Mouse (Mus musculus) left cerebral cortex, postnatal 14 days (tissue): ENCODE data around the gene Hrh2. TPM values are rescaled to one million over a fixed set of nuclear protein-coding genes. Genes with fewer than 3 reads are reported as not detected.
A peak's percentile ranks its signal among the peaks of the same experiment; 100 is the strongest.

Experiments
- DNase-seq, 2 experiments: peaks; one replicate each; pipeline ENCODE4 v3.0.0; 2021 to 2022; ENCODE audit warnings: low spot score in 2 of 2, mixed read lengths in 1 of 2
- intact Hi-C: fragments of 180-260 bp; cut with DNase I; formaldehyde crosslinking; loops from one replicate; pipeline ENCODE4 v1.15.1; 2025
- total RNA-seq, 2 experiments: library from RNA; stranded (reverse); gene quantifications; 2 replicates each; pipeline ENCODE4 v1.2.3; 2021

The Hrh2 gene
- total RNA-seq, 2 experiments from 2014 or later, result 12.8 to 13.4 TPM

DNA sequence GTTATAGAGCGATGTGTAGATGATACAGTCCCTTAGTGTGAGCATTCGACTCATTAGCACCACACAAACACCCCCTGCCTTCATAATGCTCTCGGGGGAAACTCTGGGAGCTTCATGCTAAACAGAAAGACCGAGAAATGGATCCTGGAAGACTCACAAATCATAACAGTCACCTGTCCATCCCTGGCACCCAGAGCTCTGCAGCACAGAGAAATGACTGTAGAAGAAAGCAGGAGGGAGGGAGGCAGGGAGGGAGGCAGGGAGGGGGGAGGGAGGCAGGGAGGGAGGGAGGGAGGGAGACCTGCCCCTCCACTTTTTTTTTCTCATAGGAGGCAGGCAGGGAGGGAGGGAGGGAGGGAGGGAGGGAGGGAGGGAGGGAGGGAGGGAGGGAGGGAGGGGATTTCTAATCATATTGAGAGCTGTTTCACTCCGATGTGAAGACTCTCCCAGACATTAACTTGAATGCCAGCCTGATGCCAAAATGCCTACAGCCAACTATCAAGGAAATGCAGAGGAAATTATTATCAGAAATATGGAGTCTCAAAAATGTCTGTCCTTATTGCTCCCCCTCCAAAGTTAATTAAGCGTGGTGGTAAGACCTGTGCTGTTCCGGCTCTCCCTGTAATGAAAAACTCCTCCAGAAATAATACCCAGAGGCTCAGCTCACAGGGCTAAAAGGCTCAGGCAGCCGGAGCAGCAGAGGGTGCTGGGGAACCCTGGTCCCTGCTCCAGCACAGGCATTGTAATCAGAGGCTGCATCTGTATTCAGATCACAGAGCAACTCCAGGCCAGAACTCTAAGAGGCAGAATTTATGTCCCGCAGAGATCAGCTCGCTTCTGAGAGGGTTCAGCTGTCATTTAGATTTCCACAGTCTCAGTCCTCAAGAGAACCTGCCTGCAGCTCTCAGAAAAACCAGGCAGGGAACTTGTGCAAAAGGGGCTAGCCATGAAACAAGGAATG, 19.9 kb downstream of the Hrh2 start:
- intact Hi-C loops, result no loop called here

DNA sequence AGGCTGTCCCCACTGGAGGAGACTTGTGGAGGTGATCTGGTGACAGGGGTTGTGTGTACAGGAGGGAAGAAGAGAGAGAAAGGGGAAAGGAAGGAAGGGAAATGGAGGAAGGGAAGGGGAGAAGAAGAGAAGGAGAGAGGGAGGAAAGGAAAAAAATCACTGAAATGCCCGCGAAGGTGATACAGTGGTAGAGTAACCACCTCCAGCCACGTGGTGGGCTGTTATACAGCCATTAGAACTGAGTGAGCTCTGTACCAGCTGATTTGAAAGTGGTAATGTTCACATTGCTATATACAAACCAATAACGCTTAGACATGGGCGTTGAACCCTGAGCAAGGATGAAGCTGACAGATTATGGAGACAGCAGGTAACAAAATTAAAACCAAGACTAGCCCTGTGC, 20.6 kb downstream of the Hrh2 start:
- DNase-seq, result no peak
- intact Hi-C loops, result no loop called here

More for the DNA sequence above, 19.9 kb downstream of the Hrh2 start:
- peak in 1 of 2 experiments; percentile 43 for DNase-seq

DNA sequence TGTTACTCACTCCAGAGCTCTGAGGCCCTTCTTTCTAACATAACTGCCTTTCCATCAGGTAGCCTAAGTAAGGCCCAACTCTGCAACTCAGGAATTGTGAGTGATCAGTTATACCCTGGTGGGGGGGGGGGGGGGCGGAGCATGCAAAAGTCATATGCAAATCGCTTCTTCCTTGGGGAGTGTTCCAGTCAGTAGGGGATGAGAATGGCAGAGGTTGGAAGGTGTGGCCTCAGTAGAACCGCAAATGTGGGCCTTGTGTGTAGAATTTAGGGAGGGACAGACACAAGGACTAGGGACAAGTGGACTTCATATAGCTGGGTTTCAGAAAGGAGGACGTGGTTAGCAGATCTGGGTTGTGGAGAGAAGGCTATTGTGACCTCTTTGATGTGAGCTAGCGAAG, 23.3 kb downstream of the Hrh2 start:
- DNase-seq, result no peak
- intact Hi-C loops, result no loop called here

DNA sequence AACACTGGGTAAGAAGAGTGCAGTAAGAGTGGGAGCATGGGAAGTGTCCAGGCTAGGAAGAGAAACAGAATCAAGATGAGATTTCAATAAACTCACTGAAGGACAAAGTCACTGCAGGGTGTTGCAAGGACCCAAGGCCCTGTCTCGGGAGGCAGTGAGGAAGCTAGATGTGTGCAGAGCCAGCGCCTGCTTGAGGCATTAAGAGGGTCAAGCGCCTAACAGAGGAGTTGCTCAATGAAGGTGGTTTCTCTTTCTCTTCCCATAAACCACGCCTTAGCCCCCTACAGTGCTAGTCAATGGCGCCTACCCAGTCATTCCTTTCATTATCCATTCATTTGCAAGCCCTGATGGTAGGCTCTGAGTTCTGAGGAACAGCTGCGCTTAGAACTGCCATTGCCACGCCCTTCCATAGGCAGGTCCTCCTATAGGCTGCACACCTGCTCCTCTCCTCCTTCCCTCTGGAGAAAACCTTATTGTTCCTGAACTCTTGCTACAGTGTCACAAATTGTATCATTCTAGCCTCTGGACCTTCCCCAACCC, 23.9 kb downstream of the Hrh2 start:
- intact Hi-C loops, result no loop called here
- DNase-seq, result no peak

DNA sequence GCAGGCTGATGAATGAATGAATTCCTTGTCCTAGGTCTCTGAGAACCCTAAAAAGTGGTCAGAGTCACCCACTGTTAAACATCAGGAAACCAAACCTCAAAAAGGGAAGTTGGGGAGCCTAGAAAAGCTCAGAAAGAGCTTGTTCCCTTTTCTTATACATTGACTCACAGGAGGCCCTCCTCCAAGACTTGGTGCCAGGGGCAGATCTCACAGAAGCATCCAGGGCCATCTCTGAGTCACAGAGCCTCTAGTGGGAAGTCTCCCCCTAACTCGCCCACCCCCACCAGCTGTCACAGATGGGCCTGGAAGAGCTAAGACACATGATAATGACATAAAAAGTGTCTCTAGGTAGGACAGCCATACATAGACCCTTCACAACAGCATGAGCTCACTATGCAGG, 26.4 kb downstream of the Hrh2 start:
- DNase-seq, result peak; percentile 55 to 77
- intact Hi-C loops, result no loop called here

DNA sequence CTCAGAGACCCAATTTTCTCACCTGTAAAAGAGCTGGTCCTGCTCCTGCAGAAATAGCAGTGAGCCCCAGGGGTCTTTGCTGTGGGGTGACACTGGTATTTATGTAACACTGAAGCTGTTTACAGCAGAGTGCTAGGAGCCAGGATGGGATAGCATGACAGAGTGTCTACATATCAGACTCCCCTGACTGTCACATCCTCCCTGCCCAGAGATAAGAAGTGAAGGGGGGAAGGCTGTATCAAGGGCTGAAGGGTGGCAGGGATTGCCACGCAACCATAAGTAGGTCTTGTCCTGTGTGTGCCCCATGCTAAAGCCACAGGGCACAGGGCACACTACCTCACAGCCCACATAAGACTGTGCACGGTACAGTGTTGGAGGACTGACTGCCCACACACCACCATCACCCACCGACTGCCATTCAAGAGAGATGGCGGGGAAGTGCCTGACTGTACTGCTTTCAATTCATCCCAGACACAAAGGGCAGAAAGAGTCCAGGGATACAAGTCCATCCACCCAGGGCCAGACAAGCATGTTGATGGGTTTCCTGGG, 29.8 kb downstream of the Hrh2 start:
- intact Hi-C loops, result loop anchor here (10.0 kb wide), 1 partner anchor 447 kb away; no protein-coding TSS in a partner anchor

DNA sequence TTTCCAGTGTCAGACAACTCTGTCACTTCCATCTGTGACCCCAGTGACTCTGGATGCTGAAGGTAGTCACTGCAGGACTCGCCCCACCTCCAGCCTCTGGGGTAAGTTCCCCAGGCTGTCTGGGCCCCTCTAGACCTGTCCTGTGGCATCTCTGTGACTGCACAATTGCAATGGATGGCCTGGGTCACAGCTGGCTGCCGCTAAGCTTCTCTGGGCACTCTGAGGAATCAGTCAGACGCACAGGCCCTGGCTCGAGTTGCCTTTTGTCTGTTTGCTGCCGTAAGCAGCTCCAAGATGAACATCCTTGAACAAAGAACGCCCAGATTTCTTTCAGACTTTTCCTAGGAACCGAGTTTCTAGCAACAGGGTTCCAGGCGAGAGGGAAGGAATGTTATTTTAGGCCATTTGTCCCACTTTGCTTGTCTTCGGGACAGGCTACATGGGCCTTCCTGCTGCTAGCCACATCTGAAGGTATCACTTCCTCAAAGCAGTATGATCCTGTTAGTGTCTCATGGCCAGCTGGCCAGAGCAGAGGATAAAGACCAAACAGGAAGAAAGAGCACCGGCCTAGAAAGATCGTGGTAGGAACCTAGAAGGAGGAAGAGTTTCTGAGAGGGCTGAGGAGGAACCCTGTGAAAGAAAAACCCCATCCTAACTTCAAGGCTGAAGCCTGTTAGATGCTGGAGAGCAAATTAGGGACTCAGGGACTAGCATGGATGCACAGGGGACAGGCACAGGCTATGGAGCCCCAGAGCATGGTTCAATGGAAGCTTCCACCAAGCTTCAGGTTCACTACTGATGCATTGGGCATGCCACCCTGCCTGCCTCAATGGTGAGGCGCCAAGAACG, 31.2 kb downstream of the Hrh2 start:
- intact Hi-C loops, result loop anchor here (10.0 kb wide), 1 partner anchor 448 kb away; no protein-coding TSS in a partner anchor
- DNase-seq, result no peak

More for the DNA sequence above, 29.8 kb downstream of the Hrh2 start:
- DNase-seq, result no peak

DNA sequence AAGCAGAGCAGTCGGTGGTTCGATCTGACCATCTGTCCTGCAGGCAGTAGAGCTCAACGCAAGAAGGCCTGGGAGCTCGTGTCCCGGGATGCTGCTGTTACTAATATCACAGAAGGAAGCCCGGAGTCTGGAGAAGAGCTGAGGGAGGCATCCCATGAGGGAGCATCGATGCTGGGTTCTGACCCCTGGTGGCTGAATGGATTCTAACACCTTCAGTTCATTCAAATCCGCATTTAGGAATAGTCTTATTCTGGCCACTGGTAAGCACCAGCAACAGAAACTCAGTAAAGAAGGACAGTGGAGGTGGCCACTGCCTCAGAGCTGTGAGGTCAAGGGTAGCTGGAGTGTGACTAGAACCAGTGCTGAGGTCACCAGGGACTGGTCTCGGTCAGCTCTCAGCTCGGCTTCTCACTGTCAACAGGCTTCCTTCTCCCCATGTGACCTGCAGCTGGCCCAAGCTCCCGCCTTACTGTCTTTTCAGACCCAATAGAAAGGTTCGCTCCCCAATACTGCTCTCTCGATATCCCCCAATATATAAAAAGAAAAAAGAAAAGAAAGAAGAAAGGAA, 36.1 kb downstream of the Hrh2 start:
- peak; percentile 74 to 78 for DNase-seq
- intact Hi-C loops, result loop anchor here (2.0 to 10.0 kb wide), 2 partner anchors 115 to 453 kb away; no protein-coding TSS in a partner anchor

DNA sequence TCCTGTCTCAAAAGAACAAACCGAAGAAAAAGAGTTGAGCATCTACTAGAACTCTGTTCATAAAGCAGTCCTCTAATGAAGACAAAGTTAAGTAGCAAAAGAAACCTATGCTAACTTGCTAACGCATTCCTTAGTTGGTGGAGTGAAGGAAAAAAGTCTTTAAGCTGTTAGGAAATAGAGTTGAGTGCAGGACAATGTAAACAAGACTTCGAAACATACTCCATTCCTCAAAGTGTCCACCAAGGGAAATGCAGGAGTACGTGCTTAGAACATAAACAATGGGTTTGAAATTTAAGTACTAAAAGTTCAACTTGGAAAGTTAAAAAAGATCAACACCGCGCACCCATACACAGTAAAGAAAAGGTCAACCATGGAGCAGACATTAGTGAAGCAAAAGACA, 38.2 kb downstream of the Hrh2 start:
- no peak for DNase-seq
- intact Hi-C loops, result no loop called here

DNA sequence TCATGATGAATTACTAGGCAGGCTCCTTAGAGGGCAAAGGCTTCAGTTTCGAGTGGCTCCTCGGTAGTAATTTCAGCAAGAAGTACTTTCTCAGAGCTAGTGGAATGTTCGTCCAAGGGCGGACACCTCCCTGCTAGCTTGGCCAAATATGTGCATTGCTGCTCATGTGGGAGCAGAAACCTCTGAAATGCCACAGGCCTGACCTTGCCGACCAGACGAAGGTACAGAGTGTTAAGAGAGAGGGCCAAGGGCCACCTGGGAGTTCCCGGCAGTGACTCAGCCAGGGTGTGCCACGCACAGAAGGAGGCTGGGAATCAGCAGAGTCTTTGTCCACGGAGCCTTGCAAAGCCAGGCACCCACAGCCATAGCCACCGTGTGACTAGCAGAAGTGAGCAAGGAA, 39.9 kb downstream of the Hrh2 start:
- intact Hi-C loops, result no loop called here
- DNase-seq, result no peak

DNA sequence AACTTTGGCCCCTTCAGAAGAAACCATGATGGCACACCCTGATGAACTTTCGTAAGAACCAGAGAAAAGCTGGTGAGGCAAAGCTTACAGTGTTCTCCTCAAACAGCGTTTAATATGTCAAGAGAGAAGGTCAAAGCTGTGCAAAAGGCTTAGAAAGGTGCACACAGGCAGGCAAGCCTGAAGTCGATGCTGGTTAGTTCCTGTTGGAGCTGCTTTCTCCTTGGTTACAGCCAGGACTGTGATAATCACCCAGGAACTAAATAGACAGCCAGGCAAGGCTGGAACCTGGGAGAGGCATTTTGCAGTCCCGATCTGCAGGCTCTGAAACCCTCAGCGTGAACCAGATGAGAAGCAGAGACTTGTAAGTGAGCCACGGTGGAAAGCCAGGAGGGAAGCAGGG, 45.6 kb downstream of the Hrh2 start:
- no peak for DNase-seq
- intact Hi-C loops, result no loop called here

DNA sequence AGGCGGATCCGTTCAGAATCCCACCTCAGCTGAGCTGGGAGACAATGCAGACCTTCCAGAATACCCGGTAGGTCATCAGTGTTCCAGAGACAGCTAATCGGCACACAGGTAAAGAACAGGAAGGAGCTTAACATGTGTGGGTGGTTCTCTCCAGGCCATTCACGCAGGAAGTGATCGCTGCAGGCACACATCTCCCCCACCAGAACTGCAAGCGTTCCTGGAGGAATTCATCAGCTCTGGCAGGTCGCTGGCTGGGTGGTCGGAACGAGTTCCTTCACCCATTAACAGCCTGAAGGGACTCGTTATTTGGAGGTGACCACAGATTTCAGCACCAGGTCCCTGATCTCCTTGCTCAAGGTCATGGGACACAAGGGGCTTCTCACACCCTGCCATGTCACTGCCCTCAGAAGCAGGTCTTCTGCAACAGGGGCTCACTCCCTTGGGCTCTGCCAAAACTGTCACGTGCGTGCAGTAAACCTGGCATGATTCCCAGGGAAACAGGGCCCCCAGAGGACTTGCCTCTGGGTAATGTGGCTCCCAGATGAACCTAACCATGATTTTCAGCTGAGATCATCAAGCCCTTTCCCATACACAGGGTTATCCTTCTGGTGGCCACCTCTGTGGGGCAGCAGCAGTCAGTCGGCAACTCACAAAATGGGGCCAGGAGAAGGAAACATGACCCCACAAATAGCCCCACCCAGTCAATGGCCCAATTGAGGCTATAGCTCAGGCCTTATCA, 46.8 kb downstream of the Hrh2 start:
- DNase-seq, result no peak
- intact Hi-C loops, result no loop called here

DNA sequence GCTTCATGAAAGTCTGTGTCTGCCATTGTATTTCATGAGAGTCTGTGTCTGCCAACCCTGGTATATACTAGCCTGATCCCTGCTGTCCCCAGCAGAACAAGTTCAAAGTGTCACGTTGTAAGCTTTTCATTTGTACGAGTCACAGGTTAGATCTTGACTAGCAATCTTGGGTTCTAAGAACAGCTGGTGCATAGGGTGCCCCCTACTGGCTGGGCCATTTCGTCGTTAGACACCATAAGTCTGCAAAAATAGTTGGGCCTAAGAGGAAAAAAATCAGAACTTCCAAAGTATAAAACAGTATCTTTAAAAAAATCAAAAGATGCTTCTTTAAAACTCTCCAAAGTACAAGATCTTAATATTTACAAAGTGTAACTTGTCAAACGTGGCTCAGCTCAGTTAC, 50.5 kb downstream of the Hrh2 start:
- no peak for DNase-seq
- intact Hi-C loops, result loop anchor here (2.0 kb wide), 1 partner anchor 130 kb away; no protein-coding TSS in a partner anchor

DNA sequence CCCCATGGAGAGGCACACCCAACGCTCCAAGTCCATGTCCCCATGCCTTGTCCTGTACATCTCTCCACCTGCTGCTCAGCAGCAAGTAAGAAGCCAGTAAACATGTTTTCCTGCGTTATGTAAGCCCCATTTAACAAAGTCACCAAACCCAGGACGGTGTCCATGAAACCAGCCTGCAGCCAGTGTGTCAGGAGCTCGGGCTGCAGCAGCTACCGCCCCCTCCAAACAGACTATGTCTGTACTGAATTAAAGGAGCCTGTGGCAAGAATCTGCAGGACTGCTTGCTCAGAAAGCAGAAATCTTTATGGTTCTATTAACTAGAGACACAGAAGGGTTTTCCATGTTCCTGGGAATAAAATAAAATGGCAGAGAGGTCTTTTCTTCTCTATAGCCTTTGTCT, 53.3 kb downstream of the Hrh2 start:
- DNase-seq, result no peak
- intact Hi-C loops, result loop anchor here (5.0 kb wide), 1 partner anchor 77 kb away; no protein-coding TSS in a partner anchor

DNA sequence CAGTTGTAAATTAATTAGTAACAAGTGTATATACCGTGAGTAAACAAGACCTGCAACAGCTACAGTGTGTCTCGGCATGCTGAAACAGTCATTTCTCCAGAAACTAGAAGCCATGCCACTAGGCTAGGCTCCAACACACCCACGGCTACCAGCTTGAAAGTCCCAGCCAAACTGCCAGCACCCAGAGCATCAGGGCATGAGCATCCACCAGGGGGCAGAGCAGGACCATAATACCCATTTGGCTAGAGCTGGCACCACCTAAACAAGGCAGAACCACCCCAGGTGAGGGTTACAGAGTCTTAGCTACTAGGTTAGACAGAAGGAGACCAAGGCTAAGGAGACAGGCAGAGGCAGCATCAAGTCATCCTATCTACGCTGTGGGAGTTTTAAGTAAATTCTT, 55.6 kb downstream of the Hrh2 start:
- intact Hi-C loops, result loop anchor here (1.0 to 5.0 kb wide), 3 partner anchors 75 to 200 kb away; no protein-coding TSS in a partner anchor
- peak; percentile 92 to 93 for DNase-seq

DNA sequence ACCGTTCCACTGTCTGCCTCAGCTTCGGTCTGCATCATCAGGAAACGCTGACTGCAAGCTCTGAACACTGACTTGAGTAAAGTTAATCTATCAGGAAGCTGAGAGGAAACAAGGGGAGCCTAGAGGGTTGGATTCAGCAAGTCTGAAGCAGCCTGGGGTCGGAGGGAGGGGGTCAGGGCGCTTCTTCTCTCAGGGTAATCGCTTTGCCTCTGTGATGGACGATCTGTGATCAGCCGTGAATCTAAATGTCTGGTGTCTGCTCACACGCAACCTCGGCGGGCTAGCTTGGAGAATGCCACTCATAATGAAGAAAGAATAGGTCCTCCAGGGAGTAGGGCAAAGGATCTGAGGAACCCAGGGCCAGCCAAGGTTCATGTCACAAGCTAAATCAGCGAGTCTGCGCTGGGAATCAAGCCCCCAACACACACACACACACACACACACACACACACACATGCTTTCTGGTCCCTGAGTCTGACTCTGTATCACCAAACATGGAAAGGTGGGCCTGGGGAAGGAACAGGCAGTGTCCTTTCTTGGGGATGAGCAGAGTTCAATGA, 56.6 kb downstream of the Hrh2 start:
- no peak for DNase-seq
- intact Hi-C loops, result loop anchor here (5.0 kb wide), 1 partner anchor 74 kb away; no protein-coding TSS in a partner anchor

DNA sequence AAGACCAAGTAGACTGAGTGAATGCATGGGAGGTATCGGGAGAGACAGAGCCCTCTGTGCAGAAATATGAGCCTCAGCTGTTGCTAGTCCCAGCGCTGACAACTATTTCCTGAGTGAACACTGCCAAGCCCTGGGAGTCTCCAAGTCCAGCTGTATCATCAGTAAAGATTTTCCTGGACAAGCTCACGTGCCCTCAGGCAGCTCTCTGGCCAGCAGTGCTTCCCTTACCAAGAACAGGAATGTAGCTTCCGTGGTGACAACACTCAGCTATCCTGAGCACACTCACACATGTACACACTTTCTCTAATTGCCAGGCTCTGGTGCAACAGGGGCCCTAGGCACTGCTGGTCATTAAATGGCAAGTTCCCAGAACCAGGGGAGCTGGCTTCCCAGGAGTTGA, 57.1 kb downstream of the Hrh2 start:
- intact Hi-C loops, result loop anchor here (5.0 kb wide), 1 partner anchor 73 kb away; no protein-coding TSS in a partner anchor
- no peak for DNase-seq

DNA sequence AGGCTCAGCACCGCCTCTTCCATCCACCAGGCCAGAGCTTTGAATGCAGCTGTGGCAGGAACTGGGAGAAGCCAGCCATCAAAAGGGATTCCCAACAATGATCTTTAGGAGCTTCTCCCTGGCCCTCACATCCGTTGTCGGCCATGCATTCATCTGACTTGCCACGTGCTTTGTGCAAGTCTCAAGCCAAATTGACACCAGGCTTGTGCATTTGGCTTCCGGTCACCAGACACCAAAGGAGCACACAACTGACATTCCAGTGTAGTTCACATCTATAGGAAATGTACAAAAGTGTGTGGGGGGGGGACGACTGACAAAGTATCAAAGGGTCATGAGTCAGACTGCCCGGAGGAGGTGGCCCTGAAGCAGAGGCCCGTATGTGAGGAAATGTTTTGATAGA, 58.4 kb downstream of the Hrh2 start:
- intact Hi-C loops, result no loop called here
- DNase-seq, result no peak
